Mouse (Mus musculus): ENCODE results near the gene Zbtb9. TPM values are rescaled to one million over a fixed set of nuclear protein-coding genes. Genes with fewer than 3 reads are reported as not detected.

Zbtb9 gene
- polyA plus RNA-seq, 1 experiment from 2014 or later: 14.1 TPM

DNA sequence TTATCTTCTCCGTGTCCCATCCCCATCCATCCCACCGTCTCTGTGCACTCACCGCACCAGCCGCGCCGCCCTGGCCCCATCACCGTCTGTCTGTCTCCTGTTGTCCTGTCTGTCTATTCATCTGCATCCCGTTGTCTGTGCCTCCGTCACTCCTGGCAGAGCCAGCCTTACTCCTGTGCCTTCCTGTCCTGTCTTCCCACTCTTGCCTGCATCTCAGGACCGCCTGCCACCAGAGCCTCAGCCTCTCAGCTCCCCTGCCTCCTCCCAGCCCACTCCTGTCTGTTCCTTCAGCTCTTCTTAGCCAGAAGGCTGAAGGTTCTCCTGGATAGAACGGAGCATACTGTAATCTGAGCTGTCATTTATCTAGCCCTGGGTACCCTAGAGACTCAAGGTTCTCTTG lies 6.0 kb upstream of the Zbtb9 start:
- no peak for ATAC-seq (ENCODE audit: insufficient read depth, low FRiP score)

DNA sequence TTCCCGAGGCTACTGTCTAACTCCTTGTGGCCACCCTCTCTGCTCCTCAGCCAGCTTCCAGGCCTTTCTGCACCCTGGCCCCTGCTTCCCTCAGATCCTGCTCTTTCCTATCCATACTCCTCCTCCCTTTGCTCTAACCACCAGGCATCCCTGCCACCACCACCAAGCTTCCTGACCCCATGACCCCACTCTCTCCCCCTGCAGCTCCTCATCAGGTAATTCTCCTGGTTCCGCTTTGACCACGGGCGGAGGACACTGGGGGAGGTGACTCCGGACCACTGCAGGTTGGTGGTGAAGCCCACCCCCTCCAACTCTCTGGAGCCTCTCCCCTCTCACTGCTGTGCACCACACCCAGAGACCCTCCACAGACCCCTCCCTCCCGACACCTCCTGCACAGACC lies 5.5 kb upstream of the Zbtb9 start:
- Histone ChIP-seq H3K27ac (ENCODE audit: low read length) (no peak overlapping the region), H3K4me2 (ENCODE audit: low read depth, low read length) (no peak overlapping the region), H3K36me3 (ENCODE audit: control insufficient read depth, insufficient read depth, low read length) (0 out of 2 replicates have a peak, but pooled peaks cover 3% of the 10 kb centered on the region), H3K4me3 (replicated peaks; ENCODE audit: low read length) (no peak overlapping the region), H3K9me3 (replicated peaks; ENCODE audit: control insufficient read depth, low read length) (no peaks in the 10 kb centered on the region), H3K4me1 (ENCODE audit: control insufficient read depth, insufficient read depth, low read length) (peaks cover 13% of the 10 kb centered on the region), H3K9ac (ENCODE audit: low read length) (no peak overlapping the region), H3K27me3 (ENCODE audit: control insufficient read depth, insufficient read depth, low read length) (no peaks in the 10 kb centered on the region)
- 88% methylated on average over 6 of the region's 6 CpGs for WGBS
- ATAC-seq (ENCODE audit: insufficient read depth, low FRiP score): no peak

More for the DNA sequence above, 6.0 kb upstream of the Zbtb9 start:
- Histone ChIP-seq H3K4me2 (ENCODE audit: low read depth, low read length) (no peak overlapping the region), H3K27me3 (ENCODE audit: control insufficient read depth, insufficient read depth, low read length) (no peaks in the 10 kb centered on the region), H3K9me3 (replicated peaks; ENCODE audit: control insufficient read depth, low read length) (no peaks in the 10 kb centered on the region), H3K27ac (ENCODE audit: low read length) (no peak overlapping the region), H3K4me3 (replicated peaks; ENCODE audit: low read length) (no peak overlapping the region), H3K4me1 (ENCODE audit: control insufficient read depth, insufficient read depth, low read length) (peaks cover 9% of the 10 kb centered on the region), H3K9ac (ENCODE audit: low read length) (no peak overlapping the region), H3K36me3 (ENCODE audit: control insufficient read depth, insufficient read depth, low read length) (0 out of 2 replicates have a peak, but pooled peaks cover 3% of the 10 kb centered on the region)
- 88% methylated on average over 11 of the region's 11 CpGs for WGBS

DNA sequence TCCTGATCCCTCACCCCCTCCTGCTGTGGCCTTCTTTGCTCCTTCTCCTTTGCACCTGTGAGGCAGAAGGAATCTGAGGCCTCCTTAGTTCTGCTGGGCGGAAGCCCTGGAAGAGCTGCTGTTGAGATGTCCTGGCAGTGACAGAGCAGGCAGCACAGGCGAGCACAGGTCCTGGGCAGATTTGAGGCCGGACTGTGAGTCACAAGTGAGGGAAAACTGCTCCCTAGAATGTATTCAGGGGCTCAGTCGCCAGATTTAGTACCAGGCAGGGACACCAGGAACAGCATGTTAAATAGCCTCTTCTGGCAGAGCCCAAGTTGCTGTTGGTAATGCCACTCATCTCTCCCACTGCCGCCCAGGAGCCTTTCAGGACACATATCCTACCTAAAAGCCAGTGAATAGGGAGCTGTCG lies 4.8 kb upstream of the Zbtb9 start:
- WGBS: 76% methylated on average over 6 of the region's 6 CpGs
- no peak overlapping the region for H3K4me3 ChIP-seq (replicated peaks; ENCODE audit: low read length)
- H3K27ac ChIP-seq (ENCODE audit: low read length): no peak overlapping the region
- ATAC-seq (ENCODE audit: insufficient read depth, low FRiP score): no peak
- peaks cover 13% of the 10 kb centered on the region for H3K4me1 ChIP-seq (ENCODE audit: control insufficient read depth, insufficient read depth, low read length)
- H3K36me3 ChIP-seq (ENCODE audit: control insufficient read depth, insufficient read depth, low read length): 0 out of 2 replicates have a peak, but pooled peaks cover 3% of the 10 kb centered on the region
- H3K27me3 ChIP-seq (ENCODE audit: control insufficient read depth, insufficient read depth, low read length): no peaks in the 10 kb centered on the region
- no peaks in the 10 kb centered on the region for H3K9me3 ChIP-seq (replicated peaks; ENCODE audit: control insufficient read depth, low read length)
- no peak overlapping the region for H3K9ac ChIP-seq (ENCODE audit: low read length)
- no peak overlapping the region for H3K4me2 ChIP-seq (ENCODE audit: low read depth, low read length)

DNA sequence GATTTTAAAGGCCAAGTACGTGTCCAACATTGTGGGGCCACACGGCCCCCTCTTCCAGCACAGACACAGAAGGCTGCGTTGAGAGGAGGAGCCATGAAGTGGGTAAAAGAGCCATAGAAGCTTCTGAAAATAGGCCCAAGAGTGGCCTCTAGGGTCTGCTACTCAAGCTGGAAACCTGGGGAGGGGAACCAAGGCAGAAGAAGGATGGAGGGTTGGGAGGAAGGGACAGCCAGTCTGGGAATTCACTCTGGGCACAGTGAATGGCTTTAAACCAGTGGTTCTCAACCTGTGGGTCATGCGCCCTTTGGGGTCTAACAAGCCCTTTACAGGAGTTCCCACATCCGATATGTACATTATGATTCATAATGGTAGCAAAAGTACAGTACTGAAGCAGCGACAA lies 3.7 kb upstream of the Zbtb9 start:
- Histone ChIP-seq H3K27me3 (ENCODE audit: control insufficient read depth, insufficient read depth, low read length) (no peaks in the 10 kb centered on the region), H3K27ac (ENCODE audit: low read length) (no peak overlapping the region), H3K36me3 (ENCODE audit: control insufficient read depth, insufficient read depth, low read length) (0 out of 2 replicates have a peak, but pooled peaks cover 3% of the 10 kb centered on the region), H3K9ac (ENCODE audit: low read length) (no peak overlapping the region), H3K9me3 (replicated peaks; ENCODE audit: control insufficient read depth, low read length) (no peaks in the 10 kb centered on the region), H3K4me3 (replicated peaks; ENCODE audit: low read length) (no peak overlapping the region), H3K4me1 (ENCODE audit: control insufficient read depth, insufficient read depth, low read length) (peaks cover 20% of the 10 kb centered on the region), H3K4me2 (ENCODE audit: low read depth, low read length) (no peak overlapping the region)
- no peak for ATAC-seq (ENCODE audit: insufficient read depth, low FRiP score)
- WGBS: 84% methylated on average over 6 of the region's 6 CpGs

DNA sequence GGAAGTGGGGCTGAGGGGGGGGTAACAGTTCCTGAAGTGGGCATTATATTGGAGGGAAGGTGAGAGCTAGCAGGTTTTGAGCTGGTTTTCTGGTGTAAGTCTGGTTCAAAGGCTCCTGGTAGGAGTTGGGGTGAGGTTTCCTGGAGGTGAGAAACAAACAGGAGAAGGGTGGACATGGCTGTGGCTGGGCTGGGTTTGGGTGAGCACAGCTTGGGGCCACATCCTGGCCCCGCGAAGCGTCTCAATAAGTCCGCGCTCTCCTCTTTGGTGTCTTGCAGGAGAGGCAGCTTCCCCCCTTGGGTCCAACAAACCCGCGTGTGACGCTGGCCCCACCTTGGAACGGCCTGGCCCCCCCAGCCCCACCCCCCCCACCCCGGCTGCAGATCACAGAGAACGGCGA lies 2.7 kb upstream of the Zbtb9 start:
- ATAC-seq (ENCODE audit: insufficient read depth, low FRiP score): no peak
- peaks cover 6% of the 10 kb centered on the region; the same call in 1 of the 2 replicates for H3K36me3 ChIP-seq (ENCODE audit: control insufficient read depth, insufficient read depth, low read length)
- no peak overlapping the region for H3K4me2 ChIP-seq (ENCODE audit: low read depth, low read length)
- no peak overlapping the region for H3K27ac ChIP-seq (ENCODE audit: low read length)
- peaks cover 23% of the 10 kb centered on the region for H3K4me1 ChIP-seq (ENCODE audit: control insufficient read depth, insufficient read depth, low read length)
- no peaks in the 10 kb centered on the region for H3K9me3 ChIP-seq (replicated peaks; ENCODE audit: control insufficient read depth, low read length)
- no peak overlapping the region for H3K9ac ChIP-seq (ENCODE audit: low read length)
- H3K4me3 ChIP-seq (replicated peaks; ENCODE audit: low read length): no peak overlapping the region
- no peaks in the 10 kb centered on the region for H3K27me3 ChIP-seq (ENCODE audit: control insufficient read depth, insufficient read depth, low read length)
- WGBS: 55% methylated on average over 12 of the region's 12 CpGs

DNA sequence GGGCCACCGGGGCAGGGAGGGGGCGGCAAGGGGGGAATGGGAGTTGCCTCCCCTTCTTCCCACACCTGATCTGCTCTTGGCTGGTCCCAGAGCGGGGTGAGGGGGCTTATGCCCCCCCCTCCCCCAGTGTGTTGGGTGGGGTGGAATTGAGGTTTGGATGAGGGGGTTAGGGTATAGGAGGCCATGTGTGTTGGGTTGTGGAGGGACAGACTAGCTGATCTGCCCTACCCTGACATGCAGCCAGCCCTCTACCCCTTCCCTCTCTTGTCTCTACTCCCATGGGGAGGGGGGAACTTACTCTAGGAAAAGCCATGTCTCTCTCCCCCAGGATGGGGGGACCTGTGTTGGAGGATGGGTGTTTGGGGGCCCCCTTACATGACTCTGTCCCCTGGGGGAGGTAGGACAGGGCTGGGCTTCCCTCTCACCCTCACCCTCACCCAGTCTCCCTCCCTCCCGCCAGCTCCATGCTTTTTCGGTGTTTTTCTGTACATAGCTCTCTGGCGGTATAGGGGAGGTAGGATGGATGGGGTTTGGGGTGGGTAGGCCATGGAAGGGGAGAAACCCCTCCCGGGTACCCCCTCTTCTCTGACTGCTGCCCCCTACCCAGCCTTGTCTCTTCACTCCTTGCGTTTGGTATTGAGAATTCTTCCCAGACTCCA lies 1.6 kb upstream of the Zbtb9 start:
- Histone ChIP-seq H3K9me3 (replicated peaks; ENCODE audit: control insufficient read depth, low read length) (no peaks in the 10 kb centered on the region), H3K9ac (ENCODE audit: low read length) (peak overlapping the region; percentile 88), H3K4me1 (ENCODE audit: control insufficient read depth, insufficient read depth, low read length) (peaks cover 25% of the 10 kb centered on the region), H3K36me3 (ENCODE audit: control insufficient read depth, insufficient read depth, low read length) (peaks cover 13% of the 10 kb centered on the region; the same call in 1 of the 2 replicates), H3K27ac (ENCODE audit: low read length) (peak overlapping the region; percentile 94; the same call in 1 of the 2 replicates), H3K27me3 (ENCODE audit: control insufficient read depth, insufficient read depth, low read length) (no peaks in the 10 kb centered on the region), H3K4me3 (replicated peaks; ENCODE audit: low read length) (peak overlapping the region; percentile 92), H3K4me2 (ENCODE audit: low read depth, low read length) (peak overlapping the region; percentile 81)
- WGBS: 53% methylated on average over 8 of the region's 8 CpGs
- no peak for ATAC-seq (ENCODE audit: insufficient read depth, low FRiP score)

DNA sequence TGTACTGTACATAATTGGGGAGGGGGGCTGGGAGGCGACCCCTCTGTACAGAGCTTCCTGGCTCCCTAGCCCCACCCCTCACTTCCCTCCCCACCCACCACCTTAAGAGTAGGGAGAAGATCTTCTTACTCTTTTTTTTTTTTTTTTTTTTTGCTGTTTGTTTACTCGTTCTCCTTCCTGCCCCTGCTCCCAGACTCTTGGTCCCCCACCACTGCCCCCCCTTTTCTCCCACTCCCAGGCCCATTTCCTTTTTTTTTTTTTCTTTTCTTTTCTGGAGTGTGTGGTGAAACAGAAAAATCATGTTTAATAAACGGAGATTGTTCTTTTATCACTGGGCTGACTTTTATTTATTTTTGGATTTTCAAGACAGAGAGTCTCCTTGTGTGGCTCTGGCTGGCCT lies 860 bp upstream of the Zbtb9 start:
- Histone ChIP-seq H3K9me3 (replicated peaks; ENCODE audit: control insufficient read depth, low read length) (no peaks in the 10 kb centered on the region), H3K4me1 (ENCODE audit: control insufficient read depth, insufficient read depth, low read length) (peaks cover 25% of the 10 kb centered on the region), H3K4me2 (ENCODE audit: low read depth, low read length) (peak overlapping the region; percentile 81), H3K27ac (ENCODE audit: low read length) (peak overlapping the region; percentile 94), H3K9ac (ENCODE audit: low read length) (peak overlapping the region; percentile 88), H3K4me3 (replicated peaks; ENCODE audit: low read length) (peak overlapping the region; percentile 92), H3K27me3 (ENCODE audit: control insufficient read depth, insufficient read depth, low read length) (no peaks in the 10 kb centered on the region), H3K36me3 (ENCODE audit: control insufficient read depth, insufficient read depth, low read length) (peaks cover 11% of the 10 kb centered on the region; the same call in 1 of the 2 replicates)
- no peak for ATAC-seq (ENCODE audit: insufficient read depth, low FRiP score)
- 1% methylated on average over 3 of the region's 3 CpGs for WGBS

DNA sequence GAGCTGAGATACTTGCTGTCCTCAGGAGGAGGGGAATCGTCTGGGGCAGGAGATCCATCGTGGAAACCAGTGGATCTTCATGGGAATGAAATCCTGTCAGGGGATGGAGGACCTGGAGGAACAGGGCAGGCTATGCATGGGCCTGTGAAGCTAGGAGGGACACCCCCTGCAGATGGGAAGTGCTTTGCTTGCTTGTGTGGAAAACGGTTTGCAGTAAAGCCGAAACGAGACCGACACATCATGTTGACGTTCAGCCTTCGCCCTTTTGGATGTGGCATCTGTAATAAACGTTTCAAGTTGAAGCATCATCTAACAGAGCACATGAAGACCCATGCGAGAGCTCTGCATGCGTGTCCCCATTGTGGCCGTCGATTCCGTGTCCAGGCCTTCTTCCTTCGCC lies 1.6 kb downstream of the Zbtb9 start:
- peaks cover 13% of the 10 kb centered on the region; the same call in 1 of the 2 replicates for H3K36me3 ChIP-seq (ENCODE audit: control insufficient read depth, insufficient read depth, low read length)
- ATAC-seq (ENCODE audit: insufficient read depth, low FRiP score): no peak
- no peaks in the 10 kb centered on the region for H3K9me3 ChIP-seq (replicated peaks; ENCODE audit: control insufficient read depth, low read length)
- no peak overlapping the region for H3K4me3 ChIP-seq (replicated peaks; ENCODE audit: low read length)
- peaks cover 25% of the 10 kb centered on the region for H3K4me1 ChIP-seq (ENCODE audit: control insufficient read depth, insufficient read depth, low read length)
- no peak overlapping the region for H3K4me2 ChIP-seq (ENCODE audit: low read depth, low read length)
- H3K27me3 ChIP-seq (ENCODE audit: control insufficient read depth, insufficient read depth, low read length): no peaks in the 10 kb centered on the region
- WGBS: 92% methylated on average over 15 of the region's 15 CpGs
- no peak overlapping the region for H3K27ac ChIP-seq (ENCODE audit: low read length)
- no peak overlapping the region for H3K9ac ChIP-seq (ENCODE audit: low read length)

DNA sequence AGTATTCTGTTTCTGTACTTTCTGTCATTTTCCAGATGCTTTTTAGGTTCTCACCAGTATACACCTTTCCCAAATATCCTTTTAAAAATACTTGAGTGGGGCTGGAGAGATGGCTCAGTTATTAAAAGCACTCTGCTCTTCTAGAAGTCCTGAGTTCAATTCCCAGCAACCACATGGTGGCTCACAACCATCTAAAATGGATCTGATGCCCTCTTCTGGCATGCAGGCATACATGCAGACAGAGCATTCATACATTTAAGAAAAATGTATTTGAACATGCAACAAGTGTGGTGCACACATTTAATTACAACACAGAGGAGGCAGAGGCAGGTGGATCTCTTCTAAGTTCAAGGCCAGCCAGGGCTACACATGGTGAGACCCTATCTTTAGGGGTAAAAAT lies 2.4 kb downstream of the Zbtb9 start:
- no peak overlapping the region for H3K4me2 ChIP-seq (ENCODE audit: low read depth, low read length)
- H3K9me3 ChIP-seq (replicated peaks; ENCODE audit: control insufficient read depth, low read length): no peaks in the 10 kb centered on the region
- H3K27me3 ChIP-seq (ENCODE audit: control insufficient read depth, insufficient read depth, low read length): no peaks in the 10 kb centered on the region
- H3K4me1 ChIP-seq (ENCODE audit: control insufficient read depth, insufficient read depth, low read length): peaks cover 25% of the 10 kb centered on the region
- no peak overlapping the region for H3K27ac ChIP-seq (ENCODE audit: low read length)
- H3K36me3 ChIP-seq (ENCODE audit: control insufficient read depth, insufficient read depth, low read length): peaks cover 13% of the 10 kb centered on the region; the same call in 1 of the 2 replicates
- no peak overlapping the region for H3K9ac ChIP-seq (ENCODE audit: low read length)
- no peak overlapping the region for H3K4me3 ChIP-seq (replicated peaks; ENCODE audit: low read length)
- ATAC-seq (ENCODE audit: insufficient read depth, low FRiP score): no peak

Data from stomach, embryonic 16.5 days (tissue).